Mouse (Mus musculus): ENCODE data around the gene Ypel5. TPM values are rescaled to one million over a fixed set of nuclear protein-coding genes. Genes with fewer than 3 reads are reported as not detected.

Ypel5 gene
- 28.3 TPM for polyA plus RNA-seq (2014; fragmentation: Illumina TruSeq; extraction: RNeasy Lipid Tissue Mini Kit (QIAGEN cat#74804); ENCODE audit: low read depth, low replicate concordance)

GRCm38 (mm10) chr17:72836158-72837115 lies at the start of gene Ypel5:
Gene Ypel5, plus strand, starts transcription at chr17:72836453.

Other genes starting within 250 kb of the Ypel5 start
- not detected for gene Alk, start 231.8 kb upstream of the Ypel5 start, polyA plus RNA-seq (2014; fragmentation: Illumina TruSeq; extraction: RNeasy Lipid Tissue Mini Kit (QIAGEN cat#74804); ENCODE audit: low read depth, low replicate concordance)
- 342 TPM for gene Lbh, start 81.9 kb downstream of the Ypel5 start, polyA plus RNA-seq (2014; fragmentation: Illumina TruSeq; extraction: RNeasy Lipid Tissue Mini Kit (QIAGEN cat#74804); ENCODE audit: low read depth, low replicate concordance)

All from heart, adult 10 weeks (tissue).